Comparison of ENCODE assay signal across 12 mouse cellular contexts in genomic region chr19:4036327-4037045, GRCm38 (mm10). TPM values are rescaled to one million over a fixed set of nuclear protein-coding genes. Genes with fewer than 3 reads are reported as not detected.
A peak's percentile ranks its signal among the peaks of the same experiment; 100 is the strongest.
DNase-seq lines count a peak whose midpoint lies in the region; ATAC-seq and TF ChIP-seq lines count a peak whose summit lies in the region.
"Had no signal": no experiment of that assay in that cellular context is flagged by ENCODE, and none has a peak within 500 bp of the region (broad histone marks: within the 10 kb centered on the region; RNA-seq: fewer than 3 reads in every experiment).

No protein-coding gene starts in this region.

- DNase-seq in heart, postnatal 14 days, result no peak
- peak; percentile 57 for DNase-seq in NIH3T3 (ENCODE audit: low read depth)
- no peak for DNase-seq in hindbrain, postnatal 0 days (ENCODE audit: low spot score)
- DNase-seq in ovary, postnatal 14 days (ENCODE audit: low spot score), result no peak
- no peak for DNase-seq in cerebellum, adult 18-20 months
- no peak for DNase-seq in lung, postnatal 36 days
- DNase-seq: thymus, postnatal 25 days had no signal

- H3K36me3 ChIP-seq in heart, embryonic 11.5 days (ENCODE audit: control insufficient read depth, insufficient read depth, low read length), result no peaks in the 10 kb centered on the region
- H3K36me3 ChIP-seq in hindbrain, postnatal 0 days (ENCODE audit: insufficient read depth, low read length), result no peaks in the 10 kb centered on the region
- H3K36me3 ChIP-seq in midbrain, embryonic 13.5 days, result peaks cover 7% of the 10 kb centered on the region; the same call in 1 of the 2 replicates

- peak overlapping the region; percentile 17 for H3K4me2 ChIP-seq in heart, embryonic 11.5 days
- peak overlapping the region; percentile 27; the same call in 1 of the 2 replicates for H3K4me2 ChIP-seq in hindbrain, postnatal 0 days (ENCODE audit: low read depth, low read length)
- H3K4me2 ChIP-seq in midbrain, embryonic 13.5 days (replicated peaks), result peak overlapping the region; percentile 29

- no peaks in the 10 kb centered on the region for H3K9me3 ChIP-seq in heart, embryonic 11.5 days (replicated peaks; ENCODE audit: control insufficient read depth, low read length)
- no peaks in the 10 kb centered on the region for H3K9me3 ChIP-seq in hindbrain, postnatal 0 days (ENCODE audit: low read length)
- H3K9me3 ChIP-seq in midbrain, embryonic 13.5 days, result no peaks in the 10 kb centered on the region
- H3K9me3 ChIP-seq: G1E had no signal

- H3K9ac ChIP-seq in heart, embryonic 11.5 days (ENCODE audit: low read depth, low read length), result no peak overlapping the region
- no peak overlapping the region for H3K9ac ChIP-seq in hindbrain, postnatal 0 days (replicated peaks; ENCODE audit: low read length)
- H3K9ac ChIP-seq in midbrain, embryonic 13.5 days (replicated peaks), result no peak overlapping the region

- intact Hi-C loops in heart, postnatal 14 days (cut with DNase I), result no loop called here

- peaks cover 8% of the 10 kb centered on the region; the same call in 1 of the 2 replicates for H3K4me1 ChIP-seq in heart, embryonic 11.5 days (ENCODE audit: control insufficient read depth, insufficient read depth, low read length)
- H3K4me1 ChIP-seq in hindbrain, postnatal 0 days (ENCODE audit: insufficient read depth, low read length), result 0 out of 2 replicates have a peak, but pooled peaks cover 4% of the 10 kb centered on the region
- peaks cover 18% of the 10 kb centered on the region for H3K4me1 ChIP-seq in midbrain, embryonic 13.5 days (replicated peaks)

- no peak for TF ChIP-seq CTCF in hindbrain, postnatal 0 days (IDR thresholded peaks at IDR 0.05; ENCODE audit: low read depth)

- H3K27ac ChIP-seq in heart, embryonic 11.5 days (ENCODE audit: low read depth, low read length), result no peak overlapping the region
- peak overlapping the region; percentile 7; the same call in 1 of the 2 replicates for H3K27ac ChIP-seq in hindbrain, postnatal 0 days
- no peak overlapping the region for H3K27ac ChIP-seq in midbrain, embryonic 13.5 days

- no peak for ATAC-seq in heart, embryonic 11.5 days (replicated peaks; ENCODE audit: insufficient number of reproducible peaks, low FRiP score, low TSS enrichment)
- 0 out of 2 replicates have a peak, but pooled peaks have one; percentile 17 for ATAC-seq in hindbrain, postnatal 0 days
- ATAC-seq in midbrain, embryonic 13.5 days, result no peak

- H3K27me3 ChIP-seq in heart, embryonic 11.5 days (ENCODE audit: control insufficient read depth, insufficient read depth, low read length), result no peaks in the 10 kb centered on the region
- no peaks in the 10 kb centered on the region for H3K27me3 ChIP-seq in hindbrain, postnatal 0 days (ENCODE audit: insufficient read depth, low read length)
- H3K27me3 ChIP-seq in midbrain, embryonic 13.5 days, result no peaks in the 10 kb centered on the region

- WGBS in heart, embryonic 11.5 days (ENCODE audit: insufficient replicate concordance), result 79% methylated on average over 12 of the region's 12 CpGs
- WGBS in hindbrain, postnatal 0 days, result 67% methylated on average over 12 of the region's 12 CpGs
- WGBS in midbrain, embryonic 13.5 days, result 74% methylated on average over 12 of the region's 12 CpGs

- H3K4me3 ChIP-seq in heart, embryonic 11.5 days (ENCODE audit: low read depth, low read length), result no peak overlapping the region
- H3K4me3 ChIP-seq in hindbrain, postnatal 0 days (ENCODE audit: low read length), result no peak overlapping the region
- H3K4me3 ChIP-seq in midbrain, embryonic 13.5 days (replicated peaks), result no peak overlapping the region

RNA-seq across cellular contexts. Expression of gene Gstp1, which starts 1.3 kb away (rescaled TPM):
- 359 and 387 TPM in 2 replicates for polyA plus RNA-seq in heart, embryonic 11.5 days (2014; fragmentation: Nextera tagmentation; extraction: Ambion mirVana)
- total RNA-seq in heart, postnatal 14 days (2021), result 100 to 1,000 TPM; 257 to 271 TPM
- total RNA-seq in hindbrain, postnatal 0 days (2014; rRNA removed), result 317 and 335 TPM in 2 replicates
- polyA plus RNA-seq in hindbrain, postnatal 0 days (2015; fragmentation: Nextera tagmentation; extraction: Ambion mirVana), result 575 and 599 TPM in 2 replicates
- 372 and 375 TPM in 2 replicates for polyA plus RNA-seq in midbrain, embryonic 13.5 days (2015; fragmentation: Nextera tagmentation; extraction: Ambion mirVana)

RNA-seq across cellular contexts. Expression of gene Gstp2, which starts 9.3 kb away (rescaled TPM):
- 2.9 and 3.4 TPM in 2 replicates for polyA plus RNA-seq in heart, embryonic 11.5 days (2014; fragmentation: Nextera tagmentation; extraction: Ambion mirVana)
- 10 to 100 TPM; 80.8 to 90.7 TPM for total RNA-seq in heart, postnatal 14 days (2021)
- 0.52 TPM in 1 of 2 replicates, not detected in the other for total RNA-seq in hindbrain, postnatal 0 days (2014; rRNA removed)
- 2.2 and 3.0 TPM in 2 replicates for polyA plus RNA-seq in hindbrain, postnatal 0 days (2015; fragmentation: Nextera tagmentation; extraction: Ambion mirVana)
- polyA plus RNA-seq in midbrain, embryonic 13.5 days (2015; fragmentation: Nextera tagmentation; extraction: Ambion mirVana), result 1.3 and 3.9 TPM in 2 replicates
- total RNA-seq: G1E had no signal

RNA-seq across cellular contexts. Expression of gene Gstp3, which starts 22.9 kb away (rescaled TPM):
- polyA plus RNA-seq in heart, embryonic 11.5 days (2014; fragmentation: Nextera tagmentation; extraction: Ambion mirVana), result 0.49 TPM in 1 of 2 replicates, not detected in the other
- not detected for total RNA-seq in heart, postnatal 14 days (2021)
- not detected in 2 replicates for total RNA-seq in hindbrain, postnatal 0 days (2014; rRNA removed)
- polyA plus RNA-seq in hindbrain, postnatal 0 days (2015; fragmentation: Nextera tagmentation; extraction: Ambion mirVana), result not detected in 2 replicates
- not detected in 2 replicates for polyA plus RNA-seq in midbrain, embryonic 13.5 days (2015; fragmentation: Nextera tagmentation; extraction: Ambion mirVana)
- total RNA-seq: layer of hippocampus, postnatal 10 days had no signal
- polyA plus RNA-seq: brain, embryonic 14.5 days had no signal

RNA-seq across cellular contexts. Expression of gene Ndufv1, which starts 23.9 kb away (rescaled TPM):
- polyA plus RNA-seq in heart, embryonic 11.5 days (2014; fragmentation: Nextera tagmentation; extraction: Ambion mirVana), result 369 and 417 TPM in 2 replicates
- 1,000 to 10,000 TPM; 1,061 to 1,067 TPM for total RNA-seq in heart, postnatal 14 days (2021)
- total RNA-seq in hindbrain, postnatal 0 days (2014; rRNA removed), result 160 and 203 TPM in 2 replicates
- 285 and 291 TPM in 2 replicates for polyA plus RNA-seq in hindbrain, postnatal 0 days (2015; fragmentation: Nextera tagmentation; extraction: Ambion mirVana)
- polyA plus RNA-seq in midbrain, embryonic 13.5 days (2015; fragmentation: Nextera tagmentation; extraction: Ambion mirVana), result 203 and 210 TPM in 2 replicates

RNA-seq across cellular contexts. Expression of gene Doc2g, which starts 33.4 kb away (rescaled TPM):
- 64.5 and 65.9 TPM in 2 replicates for polyA plus RNA-seq in heart, embryonic 11.5 days (2014; fragmentation: Nextera tagmentation; extraction: Ambion mirVana)
- total RNA-seq in heart, postnatal 14 days (2021), result 10 to 100 TPM; 73.8 to 83.6 TPM
- 3.7 and 3.9 TPM in 2 replicates for total RNA-seq in hindbrain, postnatal 0 days (2014; rRNA removed)
- 3.5 and 3.7 TPM in 2 replicates for polyA plus RNA-seq in hindbrain, postnatal 0 days (2015; fragmentation: Nextera tagmentation; extraction: Ambion mirVana)
- polyA plus RNA-seq in midbrain, embryonic 13.5 days (2015; fragmentation: Nextera tagmentation; extraction: Ambion mirVana), result 5.1 and 7.8 TPM in 2 replicates
